Mouse (Mus musculus) neural tube, embryonic 12.5 days (tissue): Measurements from ENCODE around the gene Dennd4c. TPM values are rescaled to one million over a fixed set of nuclear protein-coding genes. Genes with fewer than 3 reads are reported as not detected.
A peak's percentile ranks its signal among the peaks of the same experiment; 100 is the strongest.

ENCODE experiments used
- ATAC-seq: fragments of 200-750 bp; cut with Nextera tagmentation; 2 replicates; pipeline ENCODE4 v1.8.0; 2017; ENCODE audit warnings: low read depth, mild to moderate bottlenecking, moderate TSS enrichment, moderate library complexity; ENCODE audit not compliant: low FRiP score
- H3K27ac ChIP-seq: fragments of 300-500 bp; sonication (generic); 2 replicates; pipeline ENCODE4 v1.5.1; 2016
- H3K27me3 ChIP-seq: fragments of 300-500 bp; sonication (generic); replicated peaks from 2 replicates; pipeline ENCODE4 v1.6.1; 2016; ENCODE audit warnings: mild to moderate bottlenecking
- H3K36me3 ChIP-seq: fragments of 300-500 bp; sonication (generic); 2 replicates; pipeline ENCODE4 v1.6.1; 2016; ENCODE audit warnings: mild to moderate bottlenecking
- H3K4me1 ChIP-seq: fragments of 300-500 bp; sonication (generic); 2 replicates; pipeline ENCODE4 v1.6.1; 2016
- H3K4me2 ChIP-seq: fragments of 300-500 bp; sonication (generic); replicated peaks from 2 replicates; pipeline ENCODE4 v1.6.1; 2016; ENCODE audit warnings: mild to moderate bottlenecking
- H3K4me3 ChIP-seq: fragments of 300-500 bp; sonication (generic); 2 replicates; pipeline ENCODE4 v1.5.1; 2016
- H3K9ac ChIP-seq: fragments of 300-500 bp; sonication (generic); 2 replicates; pipeline ENCODE4 v1.6.1; 2016; ENCODE audit warnings: mild to moderate bottlenecking
- H3K9me3 ChIP-seq: fragments of 300-500 bp; sonication (generic); 2 replicates; pipeline ENCODE4 v1.6.1; 2016; ENCODE audit warnings: mild to moderate bottlenecking
- WGBS: fragments of 180-500 bp; shearing (Covaris S2); methylation state at CpG from one replicate; pipeline ENCODE4 v1.1.7; 2016; 5-methylcytosine and 5-hydroxymethylcytosine counted together
- polyA plus RNA-seq: library from polyadenylated mRNA; unstranded; fragments of >200 nt; fragmentation: Nextera tagmentation; extraction: Ambion mirVana; gene quantifications from 2 replicates; pipeline ENCODE4 v1.2.1, GENCODE M21; 2016

Gene Dennd4c
- polyA plus RNA-seq: 4.4 and 5.0 TPM in 2 replicates

DNA sequence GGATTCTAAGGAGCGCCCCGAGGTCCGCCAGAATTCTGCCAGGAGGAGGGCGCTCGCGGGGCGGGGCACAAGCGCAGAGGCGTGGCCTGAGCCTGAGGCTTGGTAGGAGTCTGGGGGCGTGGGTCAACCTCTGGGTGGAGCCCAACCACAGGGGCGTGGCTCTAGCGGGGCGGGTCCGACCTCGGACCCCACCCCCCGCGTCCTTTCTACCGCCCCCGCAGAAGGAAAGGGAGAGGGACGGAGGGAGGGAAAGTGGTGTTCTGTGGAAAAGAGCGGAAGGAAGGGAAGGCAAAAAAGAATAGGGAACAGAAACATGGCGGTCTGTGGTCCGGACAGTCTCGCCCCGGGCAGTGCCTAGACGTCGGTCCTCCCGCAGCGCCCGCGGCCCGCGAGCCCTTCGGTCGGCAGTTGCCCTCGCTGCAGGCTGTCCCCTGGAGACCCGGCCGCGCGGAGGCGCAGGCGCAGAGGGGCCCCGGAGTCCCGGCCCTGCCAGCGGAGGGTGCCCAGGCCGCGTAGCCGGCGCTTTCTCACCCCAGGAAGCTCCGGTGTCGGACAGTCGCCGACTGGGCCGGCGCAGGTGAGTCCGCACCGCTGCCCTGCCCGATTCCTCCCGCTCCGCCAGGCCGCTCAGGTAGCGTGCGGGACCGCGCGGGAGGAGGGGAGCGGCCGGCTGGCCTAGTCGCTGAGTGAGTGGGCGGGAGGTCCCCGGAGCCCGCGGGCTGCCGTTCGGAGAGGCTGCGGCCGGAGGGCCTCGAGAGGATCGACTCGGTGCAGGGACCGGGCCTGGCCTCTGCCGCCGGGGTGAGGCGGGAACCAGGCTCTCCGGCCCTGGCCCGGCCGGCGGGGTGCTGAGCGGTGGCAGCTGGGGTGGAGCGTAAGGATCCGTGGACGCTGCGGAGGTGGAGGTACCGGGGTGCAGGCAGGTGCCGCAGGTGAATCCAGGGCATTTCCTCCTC, at the start of gene Dennd4c:
Dennd4c (plus strand) TSS at position 220 of the 956 bp plus-strand sequence.
- peak within 1 kb of the TSS; percentile 96 for H3K9ac ChIP-seq
- peak; percentile 97 for ATAC-seq
- no peaks in the 10 kb centered on the region for H3K9me3 ChIP-seq
- H3K36me3 ChIP-seq: no peaks in the 10 kb centered on the region
- H3K27ac ChIP-seq: peak within 1 kb of the TSS; percentile 77
- H3K27me3 ChIP-seq: no peaks in the 10 kb centered on the region
- H3K4me1 ChIP-seq: peaks cover 9% of the 10 kb centered on the region; the same call in 1 of the 2 replicates
- peak within 1 kb of the TSS; percentile 89 for H3K4me2 ChIP-seq
- under 1% methylated on average over 95 of the region's 95 CpGs for WGBS
- peak within 1 kb of the TSS; percentile 98 for H3K4me3 ChIP-seq

DNA sequence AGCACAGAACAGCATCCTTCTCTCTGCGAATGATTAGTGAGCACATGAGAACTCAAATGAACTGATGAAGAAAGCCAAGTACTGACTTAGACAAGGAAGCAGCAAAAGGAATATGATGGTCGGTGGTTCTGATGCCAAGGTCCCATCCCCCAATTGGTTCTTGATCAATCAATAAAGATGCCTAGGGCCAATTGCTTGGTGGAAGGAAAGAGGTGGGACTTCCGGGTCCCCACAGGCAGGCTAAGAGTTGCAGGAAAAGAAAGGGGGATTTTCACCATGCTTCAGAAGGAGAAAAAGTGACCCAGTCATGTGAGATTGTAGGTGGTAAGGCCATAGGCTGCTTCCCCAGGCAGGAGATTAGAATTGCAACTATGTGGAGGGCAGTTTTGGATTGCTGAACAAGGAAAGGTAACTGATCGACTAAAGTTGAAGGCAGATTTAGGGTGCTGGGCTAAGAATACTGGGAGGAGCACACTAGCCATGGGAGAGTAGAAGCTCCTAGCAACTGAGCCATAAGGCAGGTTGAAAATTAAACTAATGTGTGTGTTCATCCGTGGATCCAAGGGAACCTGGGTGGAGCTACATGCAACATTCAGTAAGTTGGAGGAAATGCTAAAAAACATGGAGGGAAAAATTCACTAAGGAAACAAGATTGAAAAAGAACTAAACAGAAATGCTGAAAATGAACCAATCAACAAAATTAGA, 49.0 kb upstream of the Dennd4c start:
- Histone ChIP-seq H3K9me3 (no peaks in the 10 kb centered on the region), H3K27me3 (no peaks in the 10 kb centered on the region), H3K9ac (no peak overlapping the region), H3K4me2 (no peak overlapping the region), H3K4me3 (no peak overlapping the region), H3K36me3 (no peaks in the 10 kb centered on the region), H3K4me1 (no peaks in the 10 kb centered on the region), H3K27ac (no peak overlapping the region)
- WGBS: 80% methylated on average over 5 of the region's 5 CpGs
- ATAC-seq: no peak

GRCm38 (mm10) chr4:86708801-86709200, 39.6 kb upstream of the Dennd4c start:
- WGBS: 43% methylated on average over 1 of the region's 1 CpGs
- no peak for ATAC-seq
- H3K4me1 ChIP-seq: no peaks in the 10 kb centered on the region

GRCm38 (mm10) chr4:86710034-86710650, 38.2 kb upstream of the Dennd4c start:
- Histone ChIP-seq H3K27ac (no peak overlapping the region), H3K4me2 (no peak overlapping the region), H3K9ac (no peak overlapping the region), H3K4me3 (no peak overlapping the region), H3K27me3 (no peaks in the 10 kb centered on the region), H3K4me1 (no peaks in the 10 kb centered on the region), H3K9me3 (no peaks in the 10 kb centered on the region), H3K36me3 (no peaks in the 10 kb centered on the region)
- 64% methylated on average over 6 of the region's 6 CpGs for WGBS
- no peak for ATAC-seq

More at GRCm38 (mm10) chr4:86708801-86709200, 39.6 kb upstream of the Dennd4c start:
- Histone ChIP-seq H3K27me3 (no peaks in the 10 kb centered on the region), H3K9ac (no peak overlapping the region), H3K36me3 (no peaks in the 10 kb centered on the region), H3K9me3 (no peaks in the 10 kb centered on the region), H3K4me3 (no peak overlapping the region), H3K4me2 (no peak overlapping the region), H3K27ac (no peak overlapping the region)

DNA sequence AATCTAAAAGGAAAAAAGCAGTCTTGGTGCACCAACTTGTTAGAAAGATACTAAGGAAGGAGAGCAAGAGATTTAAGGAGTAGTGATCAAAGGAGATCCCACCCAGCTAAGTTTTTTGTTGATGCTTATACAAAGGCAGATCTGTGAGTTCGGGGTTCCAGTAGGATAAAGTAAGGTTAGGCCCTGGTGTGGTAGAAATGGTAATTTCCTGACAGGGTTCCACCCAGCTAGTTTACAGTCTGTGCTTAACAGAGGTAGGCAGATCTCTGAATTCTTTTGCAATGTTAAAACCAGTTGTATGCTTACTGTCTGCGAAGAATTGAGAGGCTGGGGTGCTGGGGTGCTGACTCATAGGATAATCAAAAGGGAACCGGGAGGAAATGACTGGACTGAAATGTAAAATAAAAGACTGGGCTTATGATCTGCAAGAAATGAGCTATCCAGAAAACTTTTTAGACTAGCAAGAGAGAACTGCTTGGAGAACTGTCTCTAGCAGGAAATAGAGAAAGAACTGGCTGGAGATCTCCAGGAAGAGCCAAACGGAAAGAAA, 37.6 kb upstream of the Dennd4c start:
- whole genome bisulfite sequencing: 68% methylated on average over 4 of the region's 4 CpGs
- Histone ChIP-seq H3K4me3 (no peak overlapping the region), H3K4me1 (no peaks in the 10 kb centered on the region), H3K27ac (no peak overlapping the region), H3K36me3 (no peaks in the 10 kb centered on the region), H3K4me2 (no peak overlapping the region), H3K9ac (no peak overlapping the region), H3K9me3 (no peaks in the 10 kb centered on the region), H3K27me3 (no peaks in the 10 kb centered on the region)
- ATAC-seq: no peak

DNA sequence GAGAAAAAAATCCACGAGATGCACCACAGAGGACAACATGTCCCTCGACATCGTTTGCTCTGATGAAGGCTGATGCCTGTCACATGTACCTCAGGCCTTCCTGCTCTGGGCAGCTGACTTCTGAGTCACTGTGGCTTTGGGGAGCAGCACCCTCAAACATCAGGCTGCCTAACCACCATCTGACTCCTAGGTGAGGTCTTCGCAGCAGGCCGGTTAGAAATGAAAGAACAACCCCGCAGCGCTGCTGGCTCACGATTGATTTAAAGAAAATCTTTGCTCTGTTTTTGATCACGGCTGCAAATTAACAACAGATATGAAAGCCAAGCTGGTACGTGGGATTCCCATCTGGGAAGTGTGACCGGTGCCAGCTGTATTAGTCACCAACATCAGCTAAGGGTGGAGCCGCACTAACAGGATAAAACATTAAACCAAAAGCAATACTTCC, 35.6 kb upstream of the Dennd4c start:
- Histone ChIP-seq H3K9ac (no peak overlapping the region), H3K4me3 (no peak overlapping the region), H3K4me1 (no peaks in the 10 kb centered on the region), H3K9me3 (no peaks in the 10 kb centered on the region), H3K27ac (no peak overlapping the region), H3K4me2 (no peak overlapping the region), H3K36me3 (no peaks in the 10 kb centered on the region), H3K27me3 (no peaks in the 10 kb centered on the region)
- 91% methylated on average over 12 of the region's 12 CpGs for WGBS
- no peak for ATAC-seq

- Histone ChIP-seq H3K9me3 (no peaks in the 10 kb centered on the region), H3K9ac (no peak overlapping the region), H3K4me3 (no peak overlapping the region), H3K27ac (no peak overlapping the region), H3K36me3 (no peaks in the 10 kb centered on the region), H3K4me1 (no peaks in the 10 kb centered on the region), H3K4me2 (no peak overlapping the region), H3K27me3 (no peaks in the 10 kb centered on the region)
- ATAC-seq: no peak
- 76% methylated on average over 2 of the region's 2 CpGs for WGBS
These were observed 34.8 kb upstream of the Dennd4c start for GRCm38 (mm10) chr4:86713518-86713917.

DNA sequence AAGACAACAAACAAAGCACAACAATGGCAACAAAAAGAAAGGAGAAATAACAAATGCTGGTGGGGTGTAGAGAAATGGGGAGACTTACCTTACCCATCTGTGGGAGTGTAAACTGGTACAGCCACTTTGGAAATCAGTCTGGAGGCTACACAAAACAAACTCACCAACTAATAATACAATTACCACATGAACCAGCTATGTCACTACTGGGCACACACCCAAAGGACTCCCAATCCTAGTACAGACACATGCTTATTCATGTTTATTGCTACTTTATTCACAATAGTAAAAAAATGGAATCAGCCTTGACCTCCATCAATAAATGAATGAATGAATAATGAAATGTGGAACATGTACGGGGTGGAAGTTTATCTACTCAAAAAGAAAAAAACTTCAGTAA, 33.0 kb upstream of the Dennd4c start:
- H3K4me1 ChIP-seq: no peaks in the 10 kb centered on the region
- no peak overlapping the region for H3K4me2 ChIP-seq
- no peak overlapping the region for H3K4me3 ChIP-seq
- H3K9ac ChIP-seq: no peak overlapping the region
- H3K27ac ChIP-seq: no peak overlapping the region
- no peaks in the 10 kb centered on the region for H3K9me3 ChIP-seq
- no peaks in the 10 kb centered on the region for H3K36me3 ChIP-seq
- ATAC-seq: no peak
- 95% methylated on average over 1 of the region's 1 CpGs for WGBS
- no peaks in the 10 kb centered on the region for H3K27me3 ChIP-seq

DNA sequence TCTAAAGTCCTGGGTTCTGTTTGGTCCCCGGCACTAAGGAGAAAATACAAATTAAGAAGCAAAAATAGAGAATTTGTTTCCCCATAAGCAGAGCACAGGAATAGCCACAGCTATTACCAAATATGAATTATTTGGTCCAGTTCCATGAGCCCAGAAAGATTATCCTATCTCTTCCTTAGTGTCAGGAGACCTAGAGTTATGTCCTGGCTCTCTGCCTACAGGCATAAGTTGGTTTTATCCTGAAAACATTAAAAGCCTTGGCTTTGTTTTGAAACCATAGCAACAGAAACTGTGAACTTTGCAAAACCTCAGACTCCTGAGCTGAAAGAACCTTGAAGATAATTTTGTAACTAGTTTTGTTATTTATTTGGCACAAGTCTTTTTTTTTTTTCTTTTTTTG, 31.2 kb upstream of the Dennd4c start:
- Histone ChIP-seq H3K36me3 (no peaks in the 10 kb centered on the region), H3K9ac (no peak overlapping the region), H3K4me2 (no peak overlapping the region), H3K9me3 (no peaks in the 10 kb centered on the region), H3K27ac (no peak overlapping the region), H3K4me1 (no peaks in the 10 kb centered on the region), H3K27me3 (no peaks in the 10 kb centered on the region), H3K4me3 (no peak overlapping the region)
- ATAC-seq: no peak
- 93% methylated on average over 1 of the region's 1 CpGs for WGBS

GRCm38 (mm10) chr4:86718878-86719577, 29.3 kb upstream of the Dennd4c start:
- Histone ChIP-seq H3K9ac (no peak overlapping the region), H3K27me3 (no peaks in the 10 kb centered on the region), H3K27ac (no peak overlapping the region), H3K4me1 (no peaks in the 10 kb centered on the region), H3K36me3 (no peaks in the 10 kb centered on the region), H3K4me3 (no peak overlapping the region), H3K4me2 (no peak overlapping the region), H3K9me3 (no peaks in the 10 kb centered on the region)
- 77% methylated on average over 4 of the region's 4 CpGs for WGBS
- ATAC-seq: no peak

DNA sequence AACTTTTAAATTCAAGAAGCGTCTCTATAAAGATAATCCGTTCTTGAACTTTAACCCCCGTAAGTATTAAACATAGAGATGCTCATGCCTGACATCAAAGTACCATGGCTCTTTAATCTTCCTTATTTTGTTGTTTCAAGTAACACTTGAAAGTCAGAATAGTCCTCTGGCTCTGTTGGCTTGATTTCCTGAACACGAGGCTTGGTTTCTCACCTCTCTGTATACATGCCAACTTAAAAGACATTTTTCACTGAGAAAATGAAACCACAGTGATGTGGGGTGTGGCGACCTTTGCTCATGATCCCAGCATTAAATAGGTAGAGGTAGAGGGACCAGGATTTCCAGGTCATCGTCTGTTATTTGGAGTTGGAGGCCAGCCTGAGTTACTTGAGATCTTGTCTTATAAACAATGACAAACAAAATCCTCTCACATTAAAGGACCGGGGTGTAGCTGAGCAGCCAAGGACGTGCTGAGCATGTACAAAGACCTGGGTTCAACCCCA, 26.4 kb upstream of the Dennd4c start:
- Histone ChIP-seq H3K27me3 (no peaks in the 10 kb centered on the region), H3K4me2 (no peak overlapping the region), H3K27ac (no peak overlapping the region), H3K9ac (no peak overlapping the region), H3K4me1 (no peaks in the 10 kb centered on the region), H3K9me3 (no peaks in the 10 kb centered on the region), H3K4me3 (no peak overlapping the region), H3K36me3 (no peaks in the 10 kb centered on the region)
- no peak for ATAC-seq
- 81% methylated on average over 8 of the region's 8 CpGs for WGBS
